Mouse (Mus musculus) lung, postnatal 36 days (tissue): ENCODE measurements around the gene Trabd.

Source experiments
- DNase-seq: peaks from one replicate; pipeline ENCODE4 v3.0.0; 2022; ENCODE audit warnings: mixed read lengths

The Trabd gene

DNA sequence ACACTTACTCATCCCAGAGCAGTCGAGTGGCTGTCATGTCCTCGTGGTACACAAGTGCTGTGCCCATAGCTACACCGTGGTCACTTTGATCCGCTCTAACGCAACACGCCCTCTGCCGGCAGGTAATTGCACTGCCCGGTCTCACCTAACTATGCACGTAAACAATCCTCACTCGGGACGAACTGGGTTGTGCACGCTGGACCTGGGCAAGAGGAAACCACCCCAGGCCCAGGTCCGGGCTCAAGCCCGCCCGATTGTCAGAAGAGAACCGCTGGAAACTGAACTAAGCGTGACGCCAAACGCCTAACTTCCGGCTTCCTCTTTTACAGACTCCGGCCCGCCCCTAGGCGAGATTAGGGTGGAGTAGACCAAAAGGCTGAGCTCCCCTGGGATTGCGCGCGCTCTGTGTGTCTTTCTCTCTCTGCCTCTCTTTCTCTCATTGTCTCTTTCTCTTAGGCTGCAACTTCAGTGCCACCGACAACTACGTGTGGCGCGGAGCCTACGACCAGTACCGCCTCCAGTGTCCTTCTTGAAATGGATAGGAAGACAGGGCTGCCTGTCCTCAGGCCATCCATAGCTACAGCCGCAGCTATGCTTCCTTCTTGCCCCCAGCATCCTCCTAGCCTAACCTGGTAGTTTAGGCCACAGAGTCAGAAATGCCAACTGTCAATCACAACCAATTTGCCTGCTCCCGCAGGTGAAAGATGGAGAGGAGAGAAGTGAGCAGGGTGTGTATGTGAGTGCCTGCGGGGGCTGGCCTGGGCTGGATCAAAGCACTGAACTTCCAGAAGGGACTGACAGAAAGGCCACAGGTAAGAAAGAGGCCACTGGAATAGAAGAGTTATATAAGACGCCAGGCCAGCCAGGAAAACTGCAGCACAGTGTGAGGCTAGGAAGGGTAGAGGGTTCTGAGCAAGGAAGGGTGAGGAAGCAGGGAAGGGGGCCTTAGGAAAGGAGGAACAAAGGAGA lies 53.7 kb downstream of the Trabd start, which contains the start of gene Hdac10:
TSS of gene Hdac10 (minus strand) at position 319 of the 969 bp plus-strand sequence.
- peak; percentile 92 for DNase-seq

DNA sequence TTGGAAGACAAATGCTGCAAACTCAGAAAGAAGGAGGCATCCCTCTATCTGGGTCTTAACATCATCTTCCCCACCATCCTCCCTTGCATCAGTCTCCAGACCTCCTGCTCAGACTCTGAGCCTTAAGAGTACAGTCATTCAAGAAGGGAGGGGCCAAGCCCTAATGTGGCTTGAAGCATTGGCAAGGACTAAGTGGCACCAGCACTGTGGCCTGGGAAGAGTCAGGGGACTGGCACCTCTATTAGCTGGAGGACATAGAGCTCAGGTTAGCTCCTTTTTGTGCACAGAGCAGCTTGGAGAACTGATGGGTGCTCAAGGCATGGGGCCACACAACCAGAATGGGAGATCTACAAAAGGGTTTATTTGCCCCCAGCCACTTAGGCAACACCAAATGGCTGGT lies 55.3 kb downstream of the Trabd start:
- DNase-seq, result no peak

DNA sequence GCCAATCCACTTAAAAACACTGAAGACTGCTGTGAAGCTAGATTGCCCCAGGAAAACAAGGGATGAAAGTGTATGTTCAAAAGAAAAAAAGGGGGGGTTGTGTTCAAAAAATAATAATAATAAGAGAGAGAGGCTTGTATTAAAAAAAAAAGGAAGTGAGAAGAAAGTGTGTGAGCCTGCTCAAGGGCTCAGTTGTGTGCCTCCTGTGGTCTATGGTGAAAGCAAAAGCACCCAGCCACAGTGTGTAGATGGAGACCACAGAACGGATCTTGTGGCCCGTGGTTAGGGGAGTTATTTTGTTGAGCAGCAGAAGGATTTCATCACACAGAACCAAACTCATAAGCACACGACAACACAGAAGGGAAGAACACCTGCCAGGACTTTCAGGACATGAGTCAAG lies 56.4 kb downstream of the Trabd start:
- peak; percentile 76 for DNase-seq
